Mouse (Mus musculus) spleen, adult 2 months (tissue): Measurements from ENCODE around the gene Ccdc146. TPM values are rescaled to one million over a fixed set of nuclear protein-coding genes. Genes with fewer than 3 reads are reported as not detected.

Source experiments
- DNase-seq, 2 experiments: peaks; one replicate each; pipeline versions ENCODE4 v3.0.0 to v3.0.0-alpha.2; 2012 to 2021; ENCODE audit warnings: low spot score in 2 of 2, low read depth in 1 of 2
- H3K27ac ChIP-seq: fragments of 200-500 bp; 2 replicates; pipeline ENCODE4 v1.5.1; 2012; ENCODE audit warnings: low read length, inconsistent platforms; ENCODE audit not compliant: insufficient read depth
- H3K27me3 ChIP-seq: fragments of 200-500 bp; 2 replicates; pipeline ENCODE4 v1.6.1; 2012; ENCODE audit warnings: mild to moderate bottlenecking, moderate library complexity, low read length, inconsistent platforms; ENCODE audit not compliant: control insufficient read depth, insufficient read depth
- H3K36me3 ChIP-seq: fragments of 200-500 bp; 2 replicates; pipeline ENCODE4 v1.6.1; 2012; ENCODE audit warnings: mild to moderate bottlenecking, low read length, inconsistent platforms; ENCODE audit not compliant: control insufficient read depth, insufficient read depth
- H3K4me1 ChIP-seq: fragments of 200-500 bp; 2 replicates; pipeline ENCODE4 v1.6.1; 2011; ENCODE audit warnings: inconsistent platforms; ENCODE audit not compliant: control insufficient read depth, insufficient read depth, insufficient read length
- H3K4me3 ChIP-seq: fragments of 200-500 bp; 2 replicates; pipeline ENCODE4 v1.5.1; 2011; ENCODE audit warnings: mild to moderate bottlenecking, inconsistent platforms; ENCODE audit not compliant: insufficient read depth, insufficient read length; ENCODE audit errors: extremely low read depth
- CTCF ChIP-seq: fragments of 200-500 bp; IDR thresholded peaks from 2 replicates; pipeline ENCODE4 v1.5.1; 2011; ENCODE audit warnings: mild to moderate bottlenecking, inconsistent platforms; ENCODE audit not compliant: insufficient read depth, insufficient read length, insufficient replicate concordance; ENCODE audit errors: extremely low read depth
- POLR2A ChIP-seq: fragments of 200-500 bp; IDR thresholded peaks from 2 replicates; pipeline ENCODE4 v1.6.1; 2011; ENCODE audit warnings: low read depth, low read length, inconsistent platforms
- WGBS: fragments of 180-500 bp; shearing (Covaris S2); methylation state at CpG from one replicate; pipeline ENCODE4 v1.1.7; 2018; 5-methylcytosine and 5-hydroxymethylcytosine counted together
- polyA plus RNA-seq: library from polyadenylated mRNA; depleted of rRNA; stranded (reverse); fragments of >200 nt; gene quantifications from 2 replicates; pipeline ENCODE4 v1.2.3, GENCODE M21; 2012

Gene Ccdc146
- polyA plus RNA-seq, 1 experiment, result not detected

DNA sequence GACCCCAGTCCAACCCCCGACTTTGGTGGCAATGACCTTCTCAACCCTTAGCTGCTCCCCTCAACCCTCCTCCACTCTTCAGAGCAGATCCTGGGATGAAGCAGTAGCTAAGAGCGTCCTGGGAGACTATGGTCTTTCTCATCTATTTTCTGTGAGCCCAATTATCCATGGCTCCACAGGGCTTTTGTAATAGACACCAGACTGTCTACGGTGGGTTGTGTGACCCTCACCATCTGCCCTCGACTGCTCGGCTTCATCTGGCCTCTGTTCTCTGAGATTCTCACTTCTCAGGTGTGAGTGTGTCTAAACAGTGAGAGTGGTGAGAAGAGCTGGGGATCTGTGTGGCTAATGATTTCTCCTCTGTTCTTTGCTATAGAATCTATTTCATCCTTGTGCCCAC lies 117.3 kb downstream of the Ccdc146 start:
- H3K36me3 ChIP-seq, result no peaks in the 10 kb centered on the region
- H3K27me3 ChIP-seq, result no peaks in the 10 kb centered on the region
- WGBS, result 90% methylated on average over 5 of the region's 5 CpGs
- TF ChIP-seq POLR2A, result no peak
- TF ChIP-seq CTCF, result no peak
- no peak overlapping the region for H3K4me3 ChIP-seq
- no peaks in the 10 kb centered on the region for H3K4me1 ChIP-seq
- H3K27ac ChIP-seq, result no peak overlapping the region
- no peak for DNase-seq

DNA sequence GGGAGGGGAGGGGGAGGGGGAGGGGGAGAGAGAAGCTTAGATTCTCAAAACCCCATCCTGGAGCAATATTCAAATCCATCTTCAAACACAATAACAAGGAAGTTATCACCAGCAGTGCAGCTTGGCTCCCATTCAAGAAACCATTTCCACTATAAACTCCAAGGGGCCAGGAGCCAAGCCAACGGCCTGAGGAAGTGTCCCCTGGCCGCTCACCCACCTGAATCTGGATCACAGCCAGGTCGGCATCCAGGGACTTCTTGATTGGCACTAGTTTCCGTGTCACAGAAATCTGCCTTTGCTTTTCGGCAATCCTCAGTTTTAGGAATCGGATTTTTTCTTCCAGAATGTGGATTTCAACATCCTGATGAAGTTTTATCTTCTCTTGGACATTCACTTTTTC lies 123.5 kb downstream of the Ccdc146 start:
- Histone ChIP-seq H3K36me3 (no peaks in the 10 kb centered on the region), H3K27me3 (no peaks in the 10 kb centered on the region), H3K27ac (no peak overlapping the region), H3K4me3 (no peak overlapping the region), H3K4me1 (no peaks in the 10 kb centered on the region; the same call in 1 of the 2 replicates)
- 82% methylated on average over 6 of the region's 6 CpGs for WGBS
- TF ChIP-seq POLR2A, result no peak
- TF ChIP-seq CTCF, result no peak
- DNase-seq, result no peak

DNA sequence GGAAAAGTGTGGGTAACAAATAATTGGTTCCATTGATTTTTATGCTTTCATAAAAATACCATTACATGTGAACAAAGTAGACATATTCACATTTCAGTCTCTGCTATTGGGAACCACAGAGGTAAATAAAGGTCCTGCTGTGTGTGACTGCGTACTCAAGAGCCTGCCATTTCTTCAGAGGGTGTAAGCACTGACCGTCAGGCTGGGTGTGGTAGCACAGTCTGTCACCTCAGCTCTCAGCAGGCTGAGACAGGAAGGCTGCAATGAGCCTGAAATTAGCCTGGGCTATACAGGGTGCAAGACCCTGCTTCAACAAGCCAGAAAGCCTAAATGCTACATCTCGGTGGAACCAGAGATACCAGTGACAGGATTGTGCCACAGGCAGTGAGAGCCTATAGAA lies 124.4 kb downstream of the Ccdc146 start:
- H3K4me3 ChIP-seq, result no peak overlapping the region
- H3K27me3 ChIP-seq, result no peaks in the 10 kb centered on the region
- H3K36me3 ChIP-seq, result no peaks in the 10 kb centered on the region
- no peak for TF ChIP-seq POLR2A
- no peak for TF ChIP-seq CTCF
- WGBS, result 93% methylated on average over 3 of the region's 3 CpGs
- no peaks in the 10 kb centered on the region; the same call in 1 of the 2 replicates for H3K4me1 ChIP-seq
- no peak overlapping the region for H3K27ac ChIP-seq
- DNase-seq, result no peak

DNA sequence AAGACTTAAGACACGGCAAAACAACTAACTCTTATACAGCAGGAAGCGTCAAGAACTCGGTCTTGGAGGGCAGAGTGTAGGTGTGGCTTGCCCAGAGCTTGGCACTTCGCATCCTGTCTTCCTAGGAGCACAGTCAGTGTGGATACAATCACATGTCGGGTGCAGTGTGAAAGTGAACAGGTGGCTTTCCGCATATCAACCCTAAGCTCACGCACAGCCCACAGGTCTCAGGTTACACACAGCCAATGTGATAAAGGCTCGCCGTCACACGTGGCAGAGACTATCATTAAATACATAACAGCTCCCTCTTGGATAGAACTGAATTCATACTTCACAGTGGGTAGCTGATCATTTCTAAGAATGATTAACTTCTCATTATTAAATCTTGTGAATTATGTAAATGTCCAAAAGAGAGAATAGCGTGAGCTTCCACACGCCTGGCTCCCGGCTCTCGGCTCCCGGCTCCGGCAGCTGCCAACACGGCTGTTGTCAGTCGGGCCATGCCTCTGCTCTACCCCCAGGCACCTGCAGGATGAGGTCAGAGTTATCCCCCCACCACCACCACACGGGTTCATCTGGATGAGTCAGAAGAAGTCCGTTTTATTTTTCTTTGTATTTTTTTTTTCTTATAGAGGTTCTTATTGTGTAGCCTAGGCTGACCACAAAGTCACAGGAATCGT lies 125.3 kb downstream of the Ccdc146 start:
- no peak for DNase-seq
- TF ChIP-seq CTCF (no peak), POLR2A (no peak)
- H3K4me1 ChIP-seq, result no peaks in the 10 kb centered on the region; the same call in 1 of the 2 replicates
- H3K36me3 ChIP-seq, result no peaks in the 10 kb centered on the region
- 88% methylated on average over 21 of the region's 21 CpGs for WGBS
- H3K4me3 ChIP-seq, result no peak overlapping the region
- H3K27me3 ChIP-seq, result no peaks in the 10 kb centered on the region
- H3K27ac ChIP-seq, result no peak overlapping the region

DNA sequence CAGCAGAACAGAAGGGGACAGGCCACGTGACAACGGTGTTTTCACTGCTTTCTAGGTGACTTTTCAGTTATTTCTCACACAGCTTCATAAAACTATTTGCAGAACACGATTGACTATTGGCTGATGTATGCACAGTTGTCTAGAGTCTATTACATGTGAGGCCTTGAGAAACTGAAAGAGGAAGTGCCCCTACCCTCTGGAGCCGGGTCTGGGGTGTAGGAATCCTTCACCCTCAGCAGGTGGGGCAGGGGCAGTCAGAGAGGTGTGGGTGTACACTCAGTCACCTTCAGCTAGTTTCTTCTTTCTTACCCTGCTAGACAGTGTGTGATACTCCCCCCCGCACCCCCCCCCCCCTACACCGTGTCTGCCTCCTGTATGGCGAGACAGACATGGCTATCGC lies 128.8 kb downstream of the Ccdc146 start:
- no peaks in the 10 kb centered on the region for H3K27me3 ChIP-seq
- H3K27ac ChIP-seq, result no peak overlapping the region
- TF ChIP-seq CTCF, result no peak
- no peaks in the 10 kb centered on the region; the same call in 1 of the 2 replicates for H3K4me1 ChIP-seq
- H3K36me3 ChIP-seq, result no peaks in the 10 kb centered on the region; the same call in 1 of the 2 replicates
- peak; percentile 11 to 47 for DNase-seq
- no peak overlapping the region for H3K4me3 ChIP-seq
- 76% methylated on average over 8 of the region's 8 CpGs for WGBS

DNA sequence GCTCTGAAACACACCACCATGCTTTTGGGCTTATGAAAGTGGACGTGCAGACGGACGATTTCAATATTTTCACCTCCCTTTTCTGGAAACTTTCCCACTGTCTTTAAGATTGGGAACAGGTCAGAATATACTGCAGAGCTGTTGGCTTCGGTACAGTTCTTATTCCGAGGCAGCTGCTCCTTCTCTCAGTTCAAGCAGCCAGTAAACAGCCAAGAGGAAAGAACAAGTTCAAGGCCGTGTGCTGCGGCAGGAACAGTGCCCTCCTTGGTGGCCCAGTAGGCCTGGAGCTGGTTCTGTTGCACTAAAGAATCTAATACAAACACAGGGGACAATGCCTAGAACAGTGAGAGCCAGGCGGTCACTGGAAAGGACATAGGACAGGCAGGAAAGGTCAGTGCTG lies 133.9 kb downstream of the Ccdc146 start:
- TF ChIP-seq CTCF (no peak), POLR2A (no peak)
- H3K4me1 ChIP-seq, result no peaks in the 10 kb centered on the region
- 88% methylated on average over 8 of the region's 8 CpGs for WGBS
- no peak overlapping the region for H3K27ac ChIP-seq
- DNase-seq, result no peak
- H3K4me3 ChIP-seq, result no peak overlapping the region
- no peaks in the 10 kb centered on the region for H3K27me3 ChIP-seq
- peaks cover 3% of the 10 kb centered on the region for H3K36me3 ChIP-seq

DNA sequence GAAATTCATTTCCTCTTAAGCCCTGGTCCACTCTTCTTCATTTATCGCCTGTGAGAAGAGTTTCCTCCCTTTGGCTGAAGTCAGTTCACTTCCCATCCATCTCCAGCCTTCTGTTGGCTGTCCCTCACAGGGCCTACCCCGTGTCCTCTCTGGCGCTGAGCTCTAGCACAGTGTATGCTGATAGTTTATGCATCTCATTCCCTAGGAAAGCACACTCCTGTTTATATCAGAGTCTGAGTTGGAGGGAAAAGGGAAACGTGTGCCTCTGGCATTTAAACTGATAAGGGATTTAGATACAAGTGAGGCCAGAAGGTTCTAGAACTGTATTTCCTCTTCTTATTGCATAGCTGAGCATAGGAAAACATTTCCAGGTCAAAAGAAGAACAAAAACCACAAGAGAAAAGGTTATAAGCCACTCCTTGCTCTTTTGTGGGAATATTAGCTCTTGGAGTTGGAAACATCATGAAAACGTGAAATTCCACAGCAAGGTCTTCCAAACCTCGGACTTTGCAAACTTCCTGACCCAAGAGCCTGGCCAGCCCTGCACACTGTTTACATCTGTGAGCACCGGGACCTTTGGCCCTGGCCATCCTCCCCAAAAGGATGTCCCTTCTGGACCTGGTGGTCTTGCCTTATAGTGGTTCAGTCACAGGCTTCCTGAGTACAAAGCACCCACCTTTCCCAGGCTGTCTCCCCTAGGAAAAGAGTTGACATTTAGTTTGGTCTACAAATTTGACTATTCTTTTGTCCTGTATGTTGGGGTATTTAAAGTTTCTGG lies 135.6 kb downstream of the Ccdc146 start:
- 82% methylated on average over 7 of the region's 7 CpGs for WGBS
- peak overlapping the region; percentile 20; the same call in 1 of the 2 replicates for H3K27ac ChIP-seq
- no peaks in the 10 kb centered on the region for H3K4me1 ChIP-seq
- H3K4me3 ChIP-seq, result no peak overlapping the region
- no peak for DNase-seq
- H3K27me3 ChIP-seq, result no peaks in the 10 kb centered on the region
- H3K36me3 ChIP-seq, result peaks cover 3% of the 10 kb centered on the region
- TF ChIP-seq CTCF (no peak), POLR2A (no peak)
